Mouse (Mus musculus): ENCODE results near the gene Tcf7l2. TPM values are rescaled to one million over a fixed set of nuclear protein-coding genes. Genes with fewer than 3 reads are reported as not detected.

The Tcf7l2 gene
- polyA plus RNA-seq, 1 experiment from 2014 or later, result 189 TPM

DNA sequence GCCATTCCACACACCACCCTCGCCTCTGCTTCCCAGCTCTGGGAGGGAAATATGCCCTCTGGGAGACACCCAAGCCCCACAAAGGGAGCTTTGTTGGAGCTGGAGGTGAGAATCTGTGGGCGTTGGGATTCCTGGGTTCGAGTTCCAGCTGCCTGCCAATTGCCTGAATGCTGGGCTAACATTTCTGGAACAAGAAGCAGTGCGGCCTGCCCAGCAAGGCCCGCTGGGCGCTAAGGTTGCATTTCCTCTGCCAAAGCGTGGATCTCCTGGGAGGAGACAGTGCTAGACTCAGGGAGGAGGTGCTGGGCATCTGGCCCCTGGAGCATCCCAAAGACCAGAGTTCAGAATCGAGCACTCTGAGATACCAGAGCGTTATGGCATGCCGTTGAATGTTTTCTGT, 38.3 kb downstream of the Tcf7l2 start:
- Histone ChIP-seq H3K27me3 (no peaks in the 10 kb centered on the region), H3K27ac (peak overlapping the region; percentile 26; the same call in 1 of the 2 replicates), H3K9ac (replicated peaks) (no peak overlapping the region), H3K4me3 (replicated peaks) (no peak overlapping the region), H3K36me3 (peaks cover 37% of the 10 kb centered on the region), H3K9me3 (no peaks in the 10 kb centered on the region), H3K4me1 (replicated peaks) (peaks cover 57% of the 10 kb centered on the region), H3K4me2 (no peak overlapping the region)
- ATAC-seq (ENCODE audit: insufficient number of reproducible peaks, insufficient read depth, low FRiP score, low TSS enrichment, low read depth), result no peak
- WGBS, result 76% methylated on average over 10 of the region's 10 CpGs

DNA sequence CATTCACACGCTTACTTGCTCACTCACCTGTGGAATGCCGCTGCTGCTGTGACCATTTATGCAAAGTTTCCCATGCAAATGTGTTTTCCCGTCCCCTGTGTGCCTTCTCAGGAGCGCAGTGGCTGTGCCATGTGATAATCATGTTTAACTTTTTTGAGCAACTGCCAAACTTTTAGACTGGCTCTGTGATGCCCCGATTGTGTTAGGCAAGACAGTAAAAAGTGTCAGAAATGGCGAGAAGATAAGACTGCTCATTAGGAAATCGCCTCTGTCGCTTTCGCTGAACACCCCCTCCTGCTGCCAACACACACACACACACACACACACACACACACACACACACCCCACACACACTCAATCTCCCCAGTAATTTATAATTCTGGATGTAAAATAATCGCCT, 39.5 kb downstream of the Tcf7l2 start:
- 93% methylated on average over 10 of the region's 10 CpGs for WGBS
- H3K9ac ChIP-seq (replicated peaks), result no peak overlapping the region
- ATAC-seq (ENCODE audit: insufficient number of reproducible peaks, insufficient read depth, low FRiP score, low TSS enrichment, low read depth), result no peak
- H3K4me2 ChIP-seq, result no peak overlapping the region
- H3K27ac ChIP-seq, result no peak overlapping the region
- peaks cover 57% of the 10 kb centered on the region for H3K4me1 ChIP-seq (replicated peaks)
- H3K27me3 ChIP-seq, result no peaks in the 10 kb centered on the region
- peaks cover 42% of the 10 kb centered on the region for H3K36me3 ChIP-seq
- H3K4me3 ChIP-seq (replicated peaks), result no peak overlapping the region
- H3K9me3 ChIP-seq, result no peaks in the 10 kb centered on the region

DNA sequence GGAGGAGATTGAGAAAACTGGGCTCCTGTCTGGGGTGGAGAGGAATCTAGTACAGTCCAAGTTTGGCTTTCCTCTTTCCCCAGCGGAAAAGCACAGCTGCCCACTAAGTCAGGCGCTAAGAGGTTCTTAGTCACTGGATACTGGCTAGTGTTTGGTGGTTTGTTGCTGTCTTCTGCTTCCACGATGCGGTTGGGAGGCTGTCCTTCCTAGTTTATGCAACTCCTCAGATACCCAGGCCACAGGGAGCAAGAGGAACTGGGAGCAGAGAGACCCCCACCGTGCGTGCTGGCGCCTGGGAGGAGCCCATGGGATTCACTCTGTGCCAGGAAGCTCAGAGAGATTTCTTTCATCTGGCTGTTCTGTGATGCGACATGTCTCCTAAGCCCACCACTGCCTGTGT, 40.1 kb downstream of the Tcf7l2 start:
- Histone ChIP-seq H3K9me3 (no peaks in the 10 kb centered on the region), H3K36me3 (peaks cover 48% of the 10 kb centered on the region), H3K4me2 (no peak overlapping the region), H3K9ac (replicated peaks) (no peak overlapping the region), H3K27ac (no peak overlapping the region), H3K4me3 (replicated peaks) (no peak overlapping the region), H3K4me1 (replicated peaks) (peaks cover 57% of the 10 kb centered on the region), H3K27me3 (no peaks in the 10 kb centered on the region)
- 62% methylated on average over 8 of the region's 8 CpGs for WGBS
- no peak for ATAC-seq (ENCODE audit: insufficient number of reproducible peaks, insufficient read depth, low FRiP score, low TSS enrichment, low read depth)

DNA sequence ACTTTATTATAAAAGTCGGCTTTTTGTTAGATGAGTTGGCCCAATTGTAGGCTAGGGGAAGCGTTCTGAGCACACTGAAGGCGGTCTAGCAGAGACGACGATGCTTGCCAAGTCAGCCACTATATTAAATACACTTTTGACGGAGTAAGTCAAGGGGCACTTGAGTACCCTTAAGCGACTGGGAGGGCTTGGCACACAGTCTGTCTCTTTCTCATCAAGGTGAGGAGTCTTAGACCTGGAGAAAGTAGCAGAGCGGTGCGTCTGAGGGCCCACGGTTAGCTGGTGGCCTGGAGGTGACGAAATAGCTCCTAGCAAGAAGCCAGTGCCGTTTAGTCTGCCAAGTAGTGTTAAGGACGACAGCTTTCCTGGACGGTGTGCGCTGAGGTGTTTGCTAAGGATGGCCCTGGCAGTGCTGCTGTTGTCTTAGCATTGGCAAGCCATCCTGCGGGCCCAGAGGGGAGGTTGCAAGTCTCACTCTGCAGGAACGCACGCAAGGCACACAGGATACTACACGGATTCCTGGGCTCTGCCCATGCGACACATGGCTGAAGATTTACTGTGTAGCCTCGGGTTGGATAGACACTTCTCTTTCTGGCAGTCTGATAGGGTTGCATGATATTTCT, 43.3 kb downstream of the Tcf7l2 start:
- H3K4me2 ChIP-seq, result no peak overlapping the region
- peaks cover 61% of the 10 kb centered on the region for H3K36me3 ChIP-seq
- peaks cover 47% of the 10 kb centered on the region for H3K4me1 ChIP-seq (replicated peaks)
- WGBS, result 87% methylated on average over 21 of the region's 21 CpGs
- H3K9ac ChIP-seq (replicated peaks), result no peak overlapping the region
- no peak for ATAC-seq (ENCODE audit: insufficient number of reproducible peaks, insufficient read depth, low FRiP score, low TSS enrichment, low read depth)
- no peaks in the 10 kb centered on the region for H3K27me3 ChIP-seq
- peaks cover 4% of the 10 kb centered on the region; the same call in 1 of the 2 replicates for H3K9me3 ChIP-seq
- no peak overlapping the region for H3K27ac ChIP-seq
- H3K4me3 ChIP-seq (replicated peaks), result no peak overlapping the region

DNA sequence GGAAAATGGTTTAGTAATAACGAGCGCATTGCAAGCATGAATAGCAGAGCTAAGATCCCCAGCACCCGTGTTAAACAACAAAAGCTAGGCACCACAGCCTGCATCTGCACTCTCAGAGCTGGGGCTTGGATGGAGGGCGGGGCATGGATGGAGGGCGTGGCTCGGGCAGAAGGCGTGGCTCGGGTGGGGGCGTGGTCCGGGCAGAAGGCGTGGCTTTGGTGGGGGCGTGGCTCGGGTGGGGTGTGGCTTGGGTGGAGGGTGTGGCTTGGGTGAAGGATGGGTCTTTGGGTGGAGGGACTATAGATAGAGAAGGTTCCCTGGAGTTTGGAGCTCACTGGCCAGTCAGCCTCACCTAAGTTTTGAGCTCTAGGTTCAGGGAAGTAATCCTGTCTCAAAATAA, 45.8 kb downstream of the Tcf7l2 start:
- no peaks in the 10 kb centered on the region for H3K27me3 ChIP-seq
- no peak overlapping the region for H3K4me2 ChIP-seq
- no peak for ATAC-seq (ENCODE audit: insufficient number of reproducible peaks, insufficient read depth, low FRiP score, low TSS enrichment, low read depth)
- H3K36me3 ChIP-seq, result peaks cover 64% of the 10 kb centered on the region
- peaks cover 44% of the 10 kb centered on the region for H3K4me1 ChIP-seq (replicated peaks)
- H3K9ac ChIP-seq (replicated peaks), result no peak overlapping the region
- WGBS, result 81% methylated on average over 13 of the region's 13 CpGs
- H3K27ac ChIP-seq, result no peak overlapping the region
- no peak overlapping the region for H3K4me3 ChIP-seq (replicated peaks)
- peaks cover 4% of the 10 kb centered on the region; the same call in 1 of the 2 replicates for H3K9me3 ChIP-seq

DNA sequence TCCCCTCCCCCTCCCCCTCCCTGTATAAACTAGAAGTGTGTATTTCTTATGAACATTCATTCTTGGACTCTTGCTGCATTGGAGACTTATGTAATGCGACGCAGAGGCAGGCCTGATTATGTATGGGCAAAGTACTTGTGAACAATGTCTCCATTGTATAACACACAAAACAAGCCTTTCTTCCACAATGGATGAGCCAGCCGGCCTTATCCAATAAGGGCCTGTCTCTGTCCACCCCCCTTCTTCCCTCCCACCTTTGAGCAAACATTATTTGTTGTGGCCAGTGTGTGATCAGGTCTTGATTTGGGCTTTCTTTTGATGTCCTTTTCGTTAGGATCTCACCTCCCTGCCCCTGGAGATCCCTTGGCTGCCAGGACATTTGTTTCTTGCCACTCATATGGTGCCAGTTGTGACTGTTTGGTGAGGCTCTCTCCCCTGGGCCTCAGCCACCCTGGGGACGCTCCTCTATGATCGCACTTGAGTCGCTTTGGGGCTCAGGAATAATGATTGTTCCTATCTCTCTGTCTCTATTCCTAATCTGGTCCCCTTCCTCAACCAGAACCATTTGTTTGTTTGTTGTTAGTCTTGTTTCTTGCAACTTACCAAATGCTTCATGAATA, 46.8 kb downstream of the Tcf7l2 start:
- H3K4me1 ChIP-seq (replicated peaks), result peaks cover 44% of the 10 kb centered on the region
- WGBS, result 53% methylated on average over 7 of the region's 7 CpGs
- peaks cover 66% of the 10 kb centered on the region for H3K36me3 ChIP-seq
- no peak for ATAC-seq (ENCODE audit: insufficient number of reproducible peaks, insufficient read depth, low FRiP score, low TSS enrichment, low read depth)
- H3K4me2 ChIP-seq, result no peak overlapping the region
- no peak overlapping the region for H3K27ac ChIP-seq
- no peak overlapping the region for H3K4me3 ChIP-seq (replicated peaks)
- H3K9me3 ChIP-seq, result peaks cover 4% of the 10 kb centered on the region; the same call in 1 of the 2 replicates
- H3K9ac ChIP-seq (replicated peaks), result no peak overlapping the region
- no peaks in the 10 kb centered on the region for H3K27me3 ChIP-seq

DNA sequence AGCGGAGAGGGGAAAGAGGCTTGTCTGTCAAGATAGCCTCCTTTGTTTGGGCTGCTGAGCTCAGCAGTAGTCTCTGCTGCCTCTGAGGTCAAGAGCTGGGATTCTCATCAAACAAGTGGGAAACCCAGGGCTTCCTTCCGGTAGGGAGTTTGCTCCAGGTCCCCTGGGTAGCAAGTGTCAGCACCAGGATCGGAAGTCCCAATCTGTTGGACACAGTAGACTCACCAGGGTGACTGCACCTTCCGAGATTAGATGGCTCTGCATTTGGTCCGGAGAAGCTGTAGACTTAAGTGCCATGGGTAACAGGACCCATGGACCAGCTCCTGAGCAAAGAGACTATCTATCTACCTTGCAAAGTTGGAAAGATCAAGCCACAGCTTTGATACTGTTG, 47.3 kb downstream of the Tcf7l2 start:
- Histone ChIP-seq H3K4me2 (no peak overlapping the region), H3K27me3 (no peaks in the 10 kb centered on the region), H3K4me3 (replicated peaks) (no peak overlapping the region), H3K27ac (no peak overlapping the region), H3K36me3 (peaks cover 66% of the 10 kb centered on the region), H3K9ac (replicated peaks) (no peak overlapping the region), H3K9me3 (peaks cover 4% of the 10 kb centered on the region; the same call in 1 of the 2 replicates), H3K4me1 (replicated peaks) (peaks cover 49% of the 10 kb centered on the region)
- no peak for ATAC-seq (ENCODE audit: insufficient number of reproducible peaks, insufficient read depth, low FRiP score, low TSS enrichment, low read depth)
- WGBS, result 65% methylated on average over 5 of the region's 5 CpGs

DNA sequence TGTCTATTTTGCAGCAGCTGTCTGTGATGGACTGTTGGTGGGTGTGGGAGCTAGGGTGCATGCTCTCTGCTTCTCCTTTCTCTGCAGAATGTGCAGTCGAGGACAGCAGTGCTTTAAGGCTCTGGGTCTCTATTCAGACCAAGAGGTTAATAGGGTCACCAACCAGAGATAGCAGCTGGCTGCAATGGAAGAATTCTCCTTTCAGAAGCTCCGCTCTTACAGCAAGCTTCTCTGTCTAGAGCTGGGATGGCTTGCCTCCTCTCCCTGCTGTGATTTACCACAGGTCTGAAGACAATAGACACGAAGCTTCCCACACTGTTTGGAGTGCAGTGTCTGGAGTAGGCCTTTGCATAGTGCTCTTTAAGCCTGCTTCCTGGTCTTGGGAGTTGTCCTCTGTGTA, 48.2 kb downstream of the Tcf7l2 start:
- peaks cover 60% of the 10 kb centered on the region for H3K36me3 ChIP-seq
- 41% methylated on average over 3 of the region's 3 CpGs for WGBS
- H3K27me3 ChIP-seq, result no peaks in the 10 kb centered on the region
- no peak overlapping the region for H3K27ac ChIP-seq
- H3K4me2 ChIP-seq, result no peak overlapping the region
- ATAC-seq (ENCODE audit: insufficient number of reproducible peaks, insufficient read depth, low FRiP score, low TSS enrichment, low read depth), result no peak
- H3K4me3 ChIP-seq (replicated peaks), result no peak overlapping the region
- peaks cover 4% of the 10 kb centered on the region; the same call in 1 of the 2 replicates for H3K9me3 ChIP-seq
- no peak overlapping the region for H3K9ac ChIP-seq (replicated peaks)
- peaks cover 58% of the 10 kb centered on the region for H3K4me1 ChIP-seq (replicated peaks)

DNA sequence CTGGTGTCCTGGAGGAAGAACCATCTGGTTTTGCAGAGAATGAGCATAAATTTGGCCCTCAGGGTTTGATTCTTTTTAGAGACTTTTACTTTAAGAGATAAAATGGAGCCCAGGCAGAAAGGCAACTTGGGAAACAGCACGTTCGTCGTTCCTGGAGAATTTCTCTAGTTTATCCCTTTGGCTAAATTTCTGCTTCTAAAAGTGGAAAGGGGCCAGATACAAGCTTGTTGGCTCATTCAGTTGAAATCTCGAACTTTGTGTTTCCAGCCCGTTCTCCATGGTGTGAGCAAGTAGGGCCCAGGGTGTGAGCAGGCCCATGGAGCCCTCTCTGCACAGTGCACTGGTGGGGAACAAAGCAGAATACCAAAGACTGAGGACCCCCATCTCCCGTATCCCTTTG, 49.7 kb downstream of the Tcf7l2 start:
- 83% methylated on average over 6 of the region's 6 CpGs for WGBS
- H3K27ac ChIP-seq, result no peak overlapping the region
- ATAC-seq (ENCODE audit: insufficient number of reproducible peaks, insufficient read depth, low FRiP score, low TSS enrichment, low read depth), result no peak
- no peak overlapping the region for H3K9ac ChIP-seq (replicated peaks)
- peaks cover 72% of the 10 kb centered on the region for H3K4me1 ChIP-seq (replicated peaks)
- no peak overlapping the region for H3K4me3 ChIP-seq (replicated peaks)
- no peak overlapping the region for H3K4me2 ChIP-seq
- H3K9me3 ChIP-seq, result peaks cover 4% of the 10 kb centered on the region; the same call in 1 of the 2 replicates
- no peaks in the 10 kb centered on the region for H3K27me3 ChIP-seq
- peaks cover 53% of the 10 kb centered on the region for H3K36me3 ChIP-seq

DNA sequence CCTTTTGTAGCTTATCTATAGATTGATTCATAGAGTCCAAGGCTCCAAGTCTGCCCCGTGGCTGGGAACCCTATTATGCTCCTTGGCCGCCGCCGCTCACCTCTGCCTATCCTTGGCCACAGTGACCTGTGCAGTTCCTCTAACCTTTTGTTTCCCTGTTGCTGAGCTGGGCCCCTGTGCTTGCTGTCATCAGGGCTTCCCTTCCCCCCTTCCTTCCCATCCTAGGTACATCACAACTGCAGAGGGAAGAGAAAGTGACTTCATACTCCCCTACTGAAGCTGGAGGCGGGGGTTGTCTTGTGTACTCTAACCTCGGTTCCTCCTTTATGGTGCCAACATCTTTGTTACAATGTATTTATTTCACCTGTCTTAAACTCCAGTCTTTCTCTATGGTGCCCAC, 50.3 kb downstream of the Tcf7l2 start:
- H3K4me3 ChIP-seq (replicated peaks), result no peak overlapping the region
- H3K9ac ChIP-seq (replicated peaks), result no peak overlapping the region
- no peak overlapping the region for H3K4me2 ChIP-seq
- no peak for ATAC-seq (ENCODE audit: insufficient number of reproducible peaks, insufficient read depth, low FRiP score, low TSS enrichment, low read depth)
- H3K4me1 ChIP-seq (replicated peaks), result peaks cover 77% of the 10 kb centered on the region
- no peaks in the 10 kb centered on the region for H3K27me3 ChIP-seq
- H3K36me3 ChIP-seq, result peaks cover 47% of the 10 kb centered on the region
- peaks cover 4% of the 10 kb centered on the region; the same call in 1 of the 2 replicates for H3K9me3 ChIP-seq
- H3K27ac ChIP-seq, result no peak overlapping the region
- 89% methylated on average over 6 of the region's 6 CpGs for WGBS

DNA sequence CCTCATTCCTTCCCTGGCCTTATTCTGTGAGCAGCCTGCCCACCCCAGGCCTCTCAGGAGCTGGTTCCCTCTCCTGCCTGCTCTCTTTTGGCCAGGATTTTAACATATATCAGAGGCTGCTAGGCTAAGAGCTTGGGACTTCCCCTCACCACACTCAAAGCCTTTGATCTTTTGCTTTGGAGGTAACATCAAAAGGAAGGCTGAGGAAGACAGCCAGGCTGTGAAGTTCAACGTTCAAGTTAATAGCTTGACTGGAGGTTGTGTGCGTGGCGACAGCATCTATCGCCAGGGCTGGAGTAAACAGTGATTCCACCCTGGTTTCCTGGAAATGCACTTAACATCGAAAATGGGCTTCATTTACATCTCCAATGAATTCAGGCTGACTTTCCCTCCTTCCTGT, 51.0 kb downstream of the Tcf7l2 start:
- H3K4me3 ChIP-seq (replicated peaks), result no peak overlapping the region
- peaks cover 84% of the 10 kb centered on the region for H3K4me1 ChIP-seq (replicated peaks)
- H3K4me2 ChIP-seq, result no peak overlapping the region
- peaks cover 41% of the 10 kb centered on the region for H3K36me3 ChIP-seq
- H3K27me3 ChIP-seq, result no peaks in the 10 kb centered on the region
- H3K27ac ChIP-seq, result no peak overlapping the region
- H3K9ac ChIP-seq (replicated peaks), result no peak overlapping the region
- WGBS, result 28% methylated on average over 5 of the region's 5 CpGs
- H3K9me3 ChIP-seq, result no peaks in the 10 kb centered on the region
- no peak for ATAC-seq (ENCODE audit: insufficient number of reproducible peaks, insufficient read depth, low FRiP score, low TSS enrichment, low read depth)

DNA sequence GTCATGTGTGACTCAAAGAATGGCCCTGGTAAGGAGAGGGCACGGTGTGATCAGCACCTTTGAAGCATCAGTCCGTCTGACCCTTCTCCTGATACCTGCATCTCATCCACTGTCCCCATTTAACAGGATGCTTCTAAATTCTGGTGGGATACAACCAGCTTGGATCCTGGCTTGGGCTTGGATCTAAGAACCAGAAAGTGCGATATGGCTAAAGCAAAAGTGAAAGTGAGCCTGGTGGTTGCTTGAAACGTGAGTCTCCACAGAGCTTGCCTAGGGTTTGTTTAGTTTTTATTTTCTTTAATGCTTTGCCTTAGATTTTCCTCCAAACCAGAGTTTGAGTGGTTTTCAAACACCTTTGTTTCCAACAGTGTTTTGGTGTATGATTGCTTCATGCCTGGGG, 51.4 kb downstream of the Tcf7l2 start:
- Histone ChIP-seq H3K4me3 (replicated peaks) (no peak overlapping the region), H3K9ac (replicated peaks) (no peak overlapping the region), H3K4me2 (no peak overlapping the region), H3K27me3 (no peaks in the 10 kb centered on the region), H3K4me1 (replicated peaks) (peaks cover 89% of the 10 kb centered on the region), H3K9me3 (no peaks in the 10 kb centered on the region), H3K36me3 (peaks cover 41% of the 10 kb centered on the region), H3K27ac (no peak overlapping the region)
- ATAC-seq (ENCODE audit: insufficient number of reproducible peaks, insufficient read depth, low FRiP score, low TSS enrichment, low read depth), result no peak
- WGBS, result 49% methylated on average over 4 of the region's 4 CpGs

Measured in limb, embryonic 12.5 days (tissue).